Mouse (Mus musculus) gastrocnemius, postnatal 25 days (tissue): Measurements from ENCODE around the gene Pxn. TPM values are rescaled to one million over a fixed set of nuclear protein-coding genes. Genes with fewer than 3 reads are reported as not detected.

Source experiments
- DNase-seq: peaks from one replicate; pipeline ENCODE4 v3.0.0; 2022
- microRNA-seq, 2 experiments: library from miRNA; unstranded; fragments of <30 nt; microRNA quantifications; one replicate each; pipeline ENCODE4 v1.2.0; 2021; ENCODE audit warnings: borderline replicate concordance in 2 of 2
- total RNA-seq, 2 experiments: library from RNA; stranded (reverse); gene quantifications; 1 replicate in 1 of 2; 2 replicates in 1 of 2; pipeline ENCODE4 v1.2.3; 2021

Pxn gene
- total RNA-seq, 2 experiments from 2014 or later, result 70.0 to 78.1 TPM

GRCm38 (mm10) chr5:115578922-115579321, 72.4 kb downstream of the Pxn start:
- DNase-seq, result no peak

DNA sequence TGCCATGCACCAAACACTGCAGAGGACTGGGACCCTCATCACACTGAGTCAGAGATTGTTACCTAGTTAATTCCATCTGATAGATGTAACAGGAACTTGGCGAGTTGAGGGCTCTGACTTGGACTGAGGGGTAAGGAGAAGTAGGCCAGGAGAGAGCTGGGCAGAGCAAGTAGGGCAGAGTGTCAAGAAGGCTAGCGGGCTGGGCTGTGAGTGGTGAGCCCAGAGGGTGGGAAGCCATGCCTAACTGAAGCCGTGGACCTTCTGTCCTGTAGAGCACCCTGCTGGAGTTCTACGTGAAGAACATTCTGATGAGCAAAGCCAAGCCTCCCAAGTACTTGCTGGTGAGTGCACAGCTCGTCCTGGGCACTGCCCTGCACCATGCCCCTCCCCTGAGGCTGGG, 72.9 kb downstream of the Pxn start:
- DNase-seq, result no peak

GRCm38 (mm10) chr5:115580229-115581001, 73.9 kb downstream of the Pxn start:
- no peak for DNase-seq

DNA sequence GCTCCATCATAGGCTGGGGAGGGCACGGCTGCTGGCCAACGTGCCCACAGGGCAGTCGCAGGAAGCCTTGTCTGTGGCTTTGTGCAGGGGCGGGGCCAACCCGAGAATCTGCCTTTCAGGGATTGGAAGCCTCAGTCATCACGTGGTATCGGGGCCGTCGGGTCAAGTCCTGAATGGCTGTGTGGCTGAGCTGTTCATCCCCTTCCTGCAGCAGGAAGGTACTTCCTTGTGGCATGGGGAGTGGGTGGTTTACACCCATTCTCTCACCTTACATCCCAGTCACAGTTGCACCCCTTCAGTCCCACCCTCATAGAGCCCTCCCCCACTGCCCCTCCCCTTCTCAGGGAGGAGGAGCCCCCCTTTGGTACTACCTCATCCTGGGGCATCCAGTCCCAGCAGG, 75.2 kb downstream of the Pxn start:
- no peak for DNase-seq

DNA sequence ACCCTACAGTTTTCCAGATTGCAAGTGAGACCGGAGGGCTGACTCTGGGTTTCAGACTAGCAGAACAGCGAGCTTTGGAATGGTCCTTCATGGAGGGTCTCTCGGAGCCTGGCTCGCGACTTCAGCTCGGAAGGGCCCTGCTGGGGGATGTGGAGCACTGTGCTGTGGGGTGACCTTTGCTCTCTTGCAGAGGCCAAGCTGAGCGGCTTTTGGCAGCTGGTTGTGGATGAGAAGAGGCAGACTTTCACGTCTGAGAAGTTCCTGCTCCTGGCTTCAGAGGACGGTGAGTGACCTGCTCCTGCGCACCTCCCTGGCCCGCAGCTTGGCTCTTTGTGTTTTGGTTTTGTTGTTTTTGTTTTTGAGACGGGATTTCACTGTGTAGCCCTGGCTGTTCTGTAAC, 79.1 kb downstream of the Pxn start:
- no peak for DNase-seq

DNA sequence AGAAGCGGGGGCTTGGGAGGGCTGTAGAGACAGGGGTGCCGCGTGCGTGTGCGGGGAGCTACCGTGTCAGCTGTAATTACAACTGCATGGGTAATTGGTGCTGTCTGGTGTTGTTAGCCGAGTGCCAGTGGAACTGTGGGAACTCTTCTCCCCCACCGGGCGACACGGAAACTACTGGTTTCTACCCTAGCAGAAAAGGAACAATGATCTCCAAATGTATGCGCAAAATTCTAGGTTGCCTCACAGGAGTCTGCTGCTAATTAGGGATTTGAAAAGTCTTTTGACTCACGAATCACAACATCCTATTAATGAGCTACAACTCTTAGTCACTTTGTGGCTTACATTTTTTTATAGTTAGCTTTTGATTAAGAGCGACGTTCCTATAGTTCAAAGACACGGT, 79.7 kb downstream of the Pxn start:
- DNase-seq, result no peak

DNA sequence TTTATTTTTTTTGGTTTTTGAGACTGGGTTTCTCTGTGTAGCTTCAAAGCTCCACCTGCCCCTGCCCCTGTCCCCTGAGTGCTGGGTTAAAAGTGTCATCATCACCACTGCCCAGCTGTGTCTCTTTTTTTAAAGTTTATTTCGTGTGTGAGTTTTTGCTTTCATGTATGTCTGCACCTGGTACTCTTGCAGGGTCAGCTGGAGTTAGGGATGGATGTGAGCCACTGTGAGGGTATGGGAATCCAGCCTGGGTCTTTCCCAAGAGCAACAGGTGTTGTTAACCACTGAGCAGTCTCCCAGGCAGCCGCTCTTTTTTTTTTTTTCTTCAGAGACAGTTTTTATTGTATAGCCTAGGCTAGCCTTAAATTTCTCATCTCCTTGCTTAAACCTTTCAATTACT, 80.3 kb downstream of the Pxn start:
- DNase-seq, result no peak

DNA sequence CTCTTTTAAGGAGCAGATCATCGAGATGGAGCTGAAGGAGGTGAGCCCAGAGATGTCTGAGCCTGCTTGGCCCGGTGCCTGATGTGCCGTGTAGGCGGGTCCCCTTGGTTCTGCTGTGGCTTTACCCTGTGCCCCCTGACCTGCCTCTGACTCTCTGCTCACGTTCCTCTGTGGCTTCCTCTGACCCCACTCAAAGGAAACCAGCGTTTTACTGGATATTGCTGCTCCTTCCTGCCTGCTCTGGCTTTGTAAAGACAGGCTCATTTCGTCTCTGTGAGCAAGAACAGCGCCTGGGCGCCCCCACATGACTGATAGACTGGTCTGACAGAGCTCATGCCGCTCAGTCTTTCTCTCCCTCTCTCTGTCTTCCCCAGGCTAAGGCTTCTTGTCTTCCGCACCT, 84.6 kb downstream of the Pxn start:
- no peak for DNase-seq

DNA sequence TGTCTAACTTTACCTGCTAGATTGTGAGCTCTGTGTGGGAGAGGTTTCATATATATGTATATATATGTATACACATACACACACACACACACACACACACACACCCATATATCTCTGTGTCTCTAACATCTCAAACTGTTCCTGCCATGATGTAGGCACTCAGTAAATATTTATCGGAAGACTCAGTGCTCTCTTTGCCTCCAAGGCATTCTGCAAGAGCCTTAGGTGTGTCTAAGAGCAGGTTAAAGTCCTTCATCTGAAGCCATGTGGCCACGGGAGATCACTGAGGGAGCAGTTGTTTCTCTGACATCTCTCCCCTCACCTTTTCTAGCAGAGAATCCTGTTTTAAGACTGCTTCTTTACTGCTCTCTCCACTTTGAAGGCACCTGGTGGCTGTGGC, 85.0 kb downstream of the Pxn start:
- no peak for DNase-seq

- no peak for DNase-seq
Observed at GRCm38 (mm10) chr5:115603561-115603960, 97.1 kb downstream of the Pxn start.

Small RNA genes lying within 50 kb of the gene (microRNA-seq; reads per million reads assigned to microRNA genes)
- gene Mir7029, result 0 reads per million in 2 experiments

Other genes with a start within 250 kb of the Pxn start
- gene Rnf10, start 233.8 kb upstream of the Pxn start, total RNA-seq, result 100 to 1,000 TPM; 263 to 281 TPM
- 100 to 1,000 TPM in 1 of 2 experiments, 10 to 100 TPM in 1; 91.7 to 100 TPM for gene Coq5, start 227.0 kb upstream of the Pxn start, total RNA-seq
- 100 to 1,000 TPM; 100 to 102 TPM for gene Dynll1, start 205.7 kb upstream of the Pxn start, total RNA-seq
- gene Srsf9, start 179.5 kb upstream of the Pxn start, total RNA-seq, result 10 to 100 TPM; 10.7 to 12.9 TPM
- gene Gatc, start 165.5 kb upstream of the Pxn start, total RNA-seq, result 10 to 100 TPM; 20.5 to 22.1 TPM
- 10 to 100 TPM; 17.5 to 18.4 TPM for gene Triap1, start 165.5 kb upstream of the Pxn start, total RNA-seq
- 10 to 100 TPM; 60.7 to 80.9 TPM for gene Cox6a1, start 157.7 kb upstream of the Pxn start, total RNA-seq
- gene Msi1, start 77.1 kb upstream of the Pxn start, total RNA-seq, result under 1 TPM; 0.29 to 0.61 TPM
- gene Pla2g1b, start 40.4 kb upstream of the Pxn start, total RNA-seq, result not detected
- gene Sirt4, start 22.0 kb upstream of the Pxn start, total RNA-seq, result 10 to 100 TPM; 13.8 to 14.1 TPM
- 100 to 1,000 TPM; 558 to 572 TPM for gene Rplp0, start 52.8 kb downstream of the Pxn start, total RNA-seq
- 10 to 100 TPM; 26.1 to 30.7 TPM for gene Gcn1l1, start 58.6 kb downstream of the Pxn start, total RNA-seq
- 10 to 100 TPM; 28.1 to 31.2 TPM for gene Rab35, start 125.2 kb downstream of the Pxn start, total RNA-seq
- 1 to 10 TPM; 2.1 to 3.2 TPM for gene Bicdl1, start 224.9 kb downstream of the Pxn start, total RNA-seq